Mouse (Mus musculus) MN1 (cell line): Measurements from ENCODE around the gene Ptchd4.

Experiments used
- DNase-seq: peaks from one replicate; pipeline ENCODE4 v3.0.0-alpha.2; 2016; ENCODE audit warnings: low spot score

Ptchd4 gene

GRCm38 (mm10) chr17:42315669-42316611 is at the start of gene Ptchd4:
Ptchd4 (plus strand) TSS chr17:42315947.
- DNase-seq = no peak

- DNase-seq = no peak
Measured at GRCm38 (mm10) chr17:42276861-42277260, 38.9 kb upstream of the Ptchd4 start.

GRCm38 (mm10) chr17:42284391-42284790 is 31.4 kb upstream of the Ptchd4 start:
- DNase-seq = no peak

- no peak for DNase-seq
Measured at GRCm38 (mm10) chr17:42286255-42286654, 29.5 kb upstream of the Ptchd4 start.

- DNase-seq = no peak
Measured at GRCm38 (mm10) chr17:42290341-42290740, 25.4 kb upstream of the Ptchd4 start.

GRCm38 (mm10) chr17:42291793-42292192 is 24.0 kb upstream of the Ptchd4 start:
- no peak for DNase-seq

GRCm38 (mm10) chr17:42297986-42298385 is 17.8 kb upstream of the Ptchd4 start:
- DNase-seq = no peak

GRCm38 (mm10) chr17:42299681-42300080 is 16.1 kb upstream of the Ptchd4 start:
- no peak for DNase-seq

- DNase-seq = no peak
Measured at GRCm38 (mm10) chr17:42303062-42303577, 12.6 kb upstream of the Ptchd4 start.

- no peak for DNase-seq
Measured at GRCm38 (mm10) chr17:42304262-42304661, 11.5 kb upstream of the Ptchd4 start.

- no peak for DNase-seq
Measured at GRCm38 (mm10) chr17:42307001-42307400, 8.7 kb upstream of the Ptchd4 start.

- DNase-seq = no peak
Measured at GRCm38 (mm10) chr17:42310136-42310535, 5.6 kb upstream of the Ptchd4 start.

GRCm38 (mm10) chr17:42316612-42316982 is 850 bp downstream of the Ptchd4 start:
- no peak for DNase-seq

- DNase-seq = no peak
Measured at GRCm38 (mm10) chr17:42335787-42336186, 20.0 kb downstream of the Ptchd4 start.

- no peak for DNase-seq
Measured at GRCm38 (mm10) chr17:42336571-42336970, 20.8 kb downstream of the Ptchd4 start.

- no peak for DNase-seq
Measured at GRCm38 (mm10) chr17:42346027-42346426, 30.3 kb downstream of the Ptchd4 start.

GRCm38 (mm10) chr17:42358481-42358880 is 42.7 kb downstream of the Ptchd4 start:
- no peak for DNase-seq

- DNase-seq = no peak
Measured at GRCm38 (mm10) chr17:42363085-42363710, 47.5 kb downstream of the Ptchd4 start.

GRCm38 (mm10) chr17:42364716-42365115 is 49.0 kb downstream of the Ptchd4 start:
- DNase-seq = no peak

- no peak for DNase-seq
Measured at GRCm38 (mm10) chr17:42374881-42375280, 59.1 kb downstream of the Ptchd4 start.

GRCm38 (mm10) chr17:42393086-42393485 is 77.3 kb downstream of the Ptchd4 start:
- no peak for DNase-seq

- no peak for DNase-seq
Measured at GRCm38 (mm10) chr17:42395299-42395698, 79.6 kb downstream of the Ptchd4 start.

- no peak for DNase-seq
Measured at GRCm38 (mm10) chr17:42418449-42418848, 102.7 kb downstream of the Ptchd4 start.
